Mouse (Mus musculus) erythroblast, embryonic 14.5 days (primary cell): Measurements from ENCODE around the gene Gm10638.

Source experiments
- GATA1 ChIP-seq: IDR thresholded peaks from 2 replicates; pipeline ENCODE4 v1.6.1; 2012; ENCODE audit warnings: low read length, inconsistent platforms, mixed read lengths
- TAL1 ChIP-seq: IDR thresholded peaks from 3 replicates; pipeline ENCODE4 v1.6.1; 2012; ENCODE audit warnings: low read length, inconsistent platforms, mixed read lengths

DNA sequence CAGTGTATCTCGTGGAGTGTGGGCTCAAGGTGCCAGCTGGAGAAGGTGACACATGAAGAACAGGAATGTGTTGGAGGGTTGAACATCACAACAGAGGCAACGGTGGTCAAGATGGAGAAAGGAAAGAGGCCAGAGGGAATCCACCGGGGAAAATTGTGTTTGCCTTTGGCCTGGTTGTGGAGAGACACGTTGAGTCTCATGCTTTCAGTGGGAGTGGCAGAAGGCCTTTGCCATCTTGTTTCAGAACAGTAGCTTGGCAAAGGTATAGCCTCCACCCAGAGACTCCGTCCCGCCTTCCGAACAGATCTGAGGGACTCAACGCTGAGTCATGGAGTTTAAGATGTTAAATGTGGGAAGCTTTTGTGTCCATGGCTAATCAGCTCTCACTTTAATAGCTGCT, 20.2 kb downstream of the Gm10638 start:
- TF ChIP-seq GATA1 = no peak
- TF ChIP-seq TAL1 = no peak
